Mouse (Mus musculus) CH12.LX (cell line): ENCODE data around the gene Rpl24. TPM values are rescaled to one million over a fixed set of nuclear protein-coding genes. Genes with fewer than 3 reads are reported as not detected.
A peak's percentile ranks its signal among the peaks of the same experiment; 100 is the strongest.

ENCODE experiments used
- DNase-seq: peaks from one replicate; pipeline ENCODE4 v3.0.0-alpha.2; 2013; ENCODE audit errors: extremely low read depth
- H3K27ac ChIP-seq: 2 replicates; pipeline ENCODE4 v1.5.1; 2012; ENCODE audit warnings: low read depth, mild to moderate bottlenecking, control low read depth, moderate library complexity; ENCODE audit not compliant: insufficient read depth
- H3K27me3 ChIP-seq: replicated peaks from 2 replicates; pipeline ENCODE3; 2012; ENCODE audit warnings: inconsistent platforms
- H3K36me3 ChIP-seq, 2 experiments: replicated peaks in 1 of 2; 2 replicates each; pipeline versions ENCODE3 to v1.6.1; 2012; ENCODE audit warnings: inconsistent platforms in 1 of 2, low read length in 1 of 2, mild to moderate bottlenecking in 1 of 2, mixed read lengths in 1 of 2, moderate library complexity in 1 of 2; ENCODE audit not compliant: control insufficient read depth in 1 of 2, insufficient read depth in 1 of 2
- H3K4me1 ChIP-seq, 2 experiments: 2 replicates each; pipeline ENCODE4 v1.6.1; 2012; ENCODE audit warnings: inconsistent platforms in 1 of 2, moderate library complexity in 1 of 2; ENCODE audit not compliant: insufficient read depth in 2 of 2, control insufficient read depth in 1 of 2
- H3K4me2 ChIP-seq: 2 replicates; pipeline ENCODE4 v1.6.1; 2012; ENCODE audit warnings: low read depth, mild to moderate bottlenecking, control low read depth; ENCODE audit not compliant: poor library complexity, insufficient read depth, severe bottlenecking
- H3K4me3 ChIP-seq, 3 experiments: fragments of 150-350 bp in 1 of 3; sonication (generic) in 1 of 3; replicated peaks in 1 of 3; 2 replicates each; pipeline versions ENCODE3 to v1.5.1; 2011 to 2012; ENCODE audit warnings: low read depth in 2 of 3, low read length in 2 of 3, mild to moderate bottlenecking in 2 of 3, moderate library complexity in 2 of 3, control low read depth in 1 of 3, improper control_type of control experiment in 1 of 3, inconsistent platforms in 1 of 3, mixed read lengths in 1 of 3; ENCODE audit not compliant: poor library complexity in 1 of 3
- H3K79me2 ChIP-seq: replicated peaks from 2 replicates; pipeline ENCODE4 v1.6.1; 2012; ENCODE audit warnings: mild to moderate bottlenecking, moderate library complexity; ENCODE audit not compliant: control insufficient read depth, poor library complexity, insufficient read depth, severe bottlenecking; ENCODE audit errors: extremely low read depth
- H3K9ac ChIP-seq: 2 replicates; pipeline ENCODE4 v1.6.1; 2012; ENCODE audit warnings: low read depth, mild to moderate bottlenecking, control low read depth, moderate library complexity; ENCODE audit not compliant: insufficient read depth
- H3K9me3 ChIP-seq: replicated peaks from 2 replicates; pipeline ENCODE3; 2012; ENCODE audit warnings: low read length, inconsistent platforms, mixed read lengths
- CHD1 ChIP-seq: IDR thresholded peaks from 2 replicates; pipeline ENCODE4 v1.6.1; 2012; ENCODE audit warnings: low read depth, low read length, improper control_type of control experiment, inconsistent platforms
- CHD2 ChIP-seq: IDR thresholded peaks from 2 replicates; pipeline ENCODE4 v1.6.1; 2011; ENCODE audit warnings: low read length, improper control_type of control experiment
- CTCF ChIP-seq, 2 experiments: IDR thresholded peaks in 1 of 2; conservative IDR thresholded peaks in 1 of 2; 2 replicates each; pipeline ENCODE4 v1.5.1; 2011 to 2012; ENCODE audit warnings: low read depth in 2 of 2, low read length in 2 of 2, improper control_type of control experiment in 1 of 2, inconsistent platforms in 1 of 2, mild to moderate bottlenecking in 1 of 2, moderate library complexity in 1 of 2
- E2F4 ChIP-seq: IDR thresholded peaks from 2 replicates; pipeline ENCODE4 v1.6.1; 2011; ENCODE audit warnings: low read depth, low read length, improper control_type of control experiment; ENCODE audit not compliant: insufficient replicate concordance
- ELF1 ChIP-seq: IDR thresholded peaks from 2 replicates; pipeline ENCODE4 v1.6.1; 2014; ENCODE audit warnings: low read depth, mild to moderate bottlenecking, inconsistent platforms, low read length, improper control_type of control experiment
- EP300 ChIP-seq: IDR thresholded peaks from 2 replicates; pipeline ENCODE4 v1.6.1; 2011; ENCODE audit warnings: low read length, improper control_type of control experiment
- ETS1 ChIP-seq: conservative IDR thresholded peaks from 2 replicates; pipeline ENCODE4 v1.6.1; 2012; ENCODE audit warnings: low read depth, mild to moderate bottlenecking, inconsistent platforms, low read length, improper control_type of control experiment, moderate library complexity
- GABPA ChIP-seq: IDR thresholded peaks from 2 replicates; pipeline ENCODE4 v1.6.1; 2012; ENCODE audit warnings: low read depth, low read length, improper control_type of control experiment, inconsistent platforms; ENCODE audit not compliant: insufficient replicate concordance
- HCFC1 ChIP-seq: IDR thresholded peaks from 2 replicates; pipeline ENCODE4 v1.6.1; 2012; ENCODE audit warnings: low read depth, mild to moderate bottlenecking, inconsistent platforms, low read length, improper control_type of control experiment
- IRF4 ChIP-seq: IDR thresholded peaks from 2 replicates; pipeline ENCODE4 v1.6.1; 2014; ENCODE audit warnings: low read depth, mild to moderate bottlenecking, inconsistent platforms, low read length, improper control_type of control experiment
- JUN ChIP-seq: IDR thresholded peaks from 2 replicates; pipeline ENCODE4 v1.6.1; 2011; ENCODE audit warnings: low read depth, mild to moderate bottlenecking, low read length, improper control_type of control experiment, moderate library complexity; ENCODE audit not compliant: insufficient read depth
- JUND ChIP-seq: conservative IDR thresholded peaks from 2 replicates; pipeline ENCODE4 v1.6.1; 2011; ENCODE audit warnings: low read depth, low read length, improper control_type of control experiment
- KAT2A ChIP-seq: IDR thresholded peaks from 2 replicates; pipeline ENCODE4 v1.6.1; 2012; ENCODE audit warnings: low read length, improper control_type of control experiment, inconsistent platforms; ENCODE audit not compliant: insufficient replicate concordance
- MAFK ChIP-seq: IDR thresholded peaks from 2 replicates; pipeline ENCODE4 v1.6.1; 2011; ENCODE audit warnings: low read length, improper control_type of control experiment; ENCODE audit not compliant: insufficient replicate concordance
- MAX ChIP-seq: IDR thresholded peaks from 2 replicates; pipeline ENCODE4 v1.6.1; 2011; ENCODE audit warnings: low read length, improper control_type of control experiment
- MAZ ChIP-seq: IDR thresholded peaks from 2 replicates; pipeline ENCODE4 v1.6.1; 2012; ENCODE audit warnings: low read depth, mild to moderate bottlenecking, inconsistent platforms, low read length, improper control_type of control experiment, moderate library complexity
- MEF2A ChIP-seq: IDR thresholded peaks from 2 replicates; pipeline ENCODE4 v1.6.1; 2014; ENCODE audit warnings: low read depth, mild to moderate bottlenecking, inconsistent platforms, low read length, improper control_type of control experiment, borderline replicate concordance
- MXI1 ChIP-seq: IDR thresholded peaks from 2 replicates; pipeline ENCODE4 v1.6.1; 2011; ENCODE audit warnings: mild to moderate bottlenecking, low read depth, low read length, improper control_type of control experiment
- MYC ChIP-seq: IDR thresholded peaks from 2 replicates; pipeline ENCODE4 v1.6.1; 2011; ENCODE audit warnings: low read depth, mild to moderate bottlenecking, improper control_type of control experiment, low read length
- NELFE ChIP-seq: IDR thresholded peaks from 2 replicates; pipeline ENCODE4 v1.6.1; 2011; ENCODE audit warnings: low read depth, low read length, improper control_type of control experiment
- NRF1 ChIP-seq: IDR thresholded peaks from 2 replicates; pipeline ENCODE4 v1.6.1; 2014; ENCODE audit warnings: low read depth, mild to moderate bottlenecking, inconsistent platforms, low read length, improper control_type of control experiment, moderate library complexity
- PAX5 ChIP-seq: IDR thresholded peaks from 2 replicates; pipeline ENCODE4 v1.6.1; 2012; ENCODE audit warnings: low read length, inconsistent platforms, mixed read lengths
- POLR2A ChIP-seq: IDR thresholded peaks from 2 replicates; pipeline ENCODE4 v1.6.1; 2011; ENCODE audit warnings: low read depth, mild to moderate bottlenecking, improper control_type of control experiment, low read length
- RAD21 ChIP-seq: IDR thresholded peaks from 2 replicates; pipeline ENCODE4 v1.6.1; 2011; ENCODE audit warnings: low read depth, mild to moderate bottlenecking, low read length, improper control_type of control experiment, moderate library complexity
- SIN3A ChIP-seq: IDR thresholded peaks from 2 replicates; pipeline ENCODE4 v1.6.1; 2012; ENCODE audit warnings: low read length, improper control_type of control experiment, inconsistent platforms
- SMC3 ChIP-seq: IDR thresholded peaks from 2 replicates; pipeline ENCODE4 v1.6.1; 2011; ENCODE audit warnings: low read depth, low read length, improper control_type of control experiment
- TBP ChIP-seq: conservative IDR thresholded peaks from 2 replicates; pipeline ENCODE4 v1.6.1; 2011; ENCODE audit warnings: low read depth, low read length, improper control_type of control experiment
- TCF12 ChIP-seq: IDR thresholded peaks from 2 replicates; pipeline ENCODE4 v1.6.1; 2014; ENCODE audit warnings: low read depth, mild to moderate bottlenecking, inconsistent platforms, low read length, improper control_type of control experiment
- UBTF ChIP-seq: IDR thresholded peaks from 2 replicates; pipeline ENCODE4 v1.6.1; 2012; ENCODE audit warnings: low read depth, mild to moderate bottlenecking, inconsistent platforms, low read length, improper control_type of control experiment, moderate library complexity
- USF2 ChIP-seq: conservative IDR thresholded peaks from 2 replicates; pipeline ENCODE4 v1.6.1; 2011; ENCODE audit warnings: low read depth, low read length, improper control_type of control experiment
- ZC3H11A ChIP-seq: IDR thresholded peaks from 2 replicates; pipeline ENCODE4 v1.6.1; 2012; ENCODE audit warnings: low read depth, mild to moderate bottlenecking, inconsistent platforms, low read length, improper control_type of control experiment
- ZKSCAN1 ChIP-seq: IDR thresholded peaks from 2 replicates; pipeline ENCODE4 v1.6.1; 2012; ENCODE audit warnings: low read depth, inconsistent platforms, low read length, improper control_type of control experiment, borderline replicate concordance
- ZMIZ1 ChIP-seq: IDR thresholded peaks from 2 replicates; pipeline ENCODE4 v1.6.1; 2012; ENCODE audit warnings: low read depth, mild to moderate bottlenecking, inconsistent platforms, low read length, improper control_type of control experiment
- ZNF384 ChIP-seq: IDR thresholded peaks from 2 replicates; pipeline ENCODE4 v1.6.1; 2012; ENCODE audit warnings: low read depth, low read length, improper control_type of control experiment, inconsistent platforms
- dilution Hi-C: fragments of 300-500 bp; cut with MboI; formaldehyde crosslinking; loops from 2 replicates; pipeline ENCODE4 v1.14.3; 2020; ENCODE audit warnings: low sequenced_read_pairs; ENCODE audit not compliant: extremely low pct_unique_long_range_greater_than_20kb, extremely low pct_ligation_motif_present
- in situ Hi-C: fragments of 300-500 bp; cut with MboI; formaldehyde crosslinking; loops from 3 replicates; pipeline ENCODE4 v1.14.3; 2019; ENCODE audit warnings: low sequenced_read_pairs, low pct_ligation_motif_present, low pct_unique_long_range_greater_than_20kb, mixed read lengths
- polyA plus RNA-seq: library from polyadenylated mRNA; unstranded; fragments of >175 nt; gene quantifications from 2 replicates; pipeline ENCODE4 v1.2.1, GENCODE M21; 2012; ENCODE audit warnings: low read depth; ENCODE audit not compliant: insufficient read length
- total RNA-seq, 2 experiments: library from RNA; depleted of rRNA; stranded (reverse); fragments of 300-350 nt in 1 of 2; fragments of >200 nt in 1 of 2; gene quantifications; 2 replicates each; pipeline ENCODE4 v1.2.3; 2012 to 2014

The Rpl24 gene
- total and polyA plus RNA-seq, 3 experiments: 96.4 to 2,739 (median 2,337) TPM

DNA sequence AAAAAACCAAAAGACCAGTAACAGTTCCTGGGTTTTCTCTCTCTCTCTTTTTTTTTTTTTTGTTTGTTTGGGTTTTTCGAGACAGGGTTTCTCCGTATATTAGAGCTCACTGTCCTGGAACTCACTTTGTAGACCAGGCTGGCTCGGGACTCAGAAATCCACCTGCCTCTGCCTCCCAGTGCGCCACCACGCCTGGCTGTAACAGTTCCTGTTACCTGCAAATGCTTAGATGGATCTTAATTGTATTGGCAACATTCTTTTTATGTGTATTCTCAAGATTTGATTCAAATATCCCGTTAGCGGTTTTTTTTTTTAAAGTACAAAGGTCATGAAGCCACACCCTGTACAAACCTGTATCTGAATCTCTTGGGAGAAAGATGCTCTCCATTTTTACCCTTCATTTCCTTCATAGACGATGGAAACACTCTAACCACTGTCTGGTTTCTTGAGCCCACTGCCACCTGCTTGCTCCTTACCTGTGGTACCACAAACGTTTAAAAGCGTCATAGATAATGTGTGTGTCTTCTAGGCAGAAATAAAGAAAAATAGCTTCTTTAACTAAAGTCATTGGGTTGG, 6.6 kb downstream of the Rpl24 start (continued):
- TF ChIP-seq MAZ (no peak), ZNF384 (peak; percentile 53; the same call in 1 of the 2 replicates), CHD2 (no peak; the same call in 1 of the 2 replicates), TCF12 (no peak), POLR2A (peak; percentile 54; the same call in 1 of the 2 replicates), MYC (no peak), HCFC1 (no peak)

GRCm38 (mm10) chr16:55973431-55974255, 7.6 kb downstream of the Rpl24 start, which contains the start of gene Zbtb11:
TSS of gene Zbtb11 (plus strand) at chr16:55973883.
- peak; percentile 100 for DNase-seq
- dilution Hi-C loops: no loop called here
- peaks cover 28 to 59% of the 10 kb centered on the region in 2 experiments for H3K36me3 ChIP-seq
- H3K79me2 ChIP-seq: peaks cover 82% of the 10 kb centered on the region
- H3K4me3 ChIP-seq: peak within 1 kb of the TSS; percentile 78 to 99 (median 98)
- H3K4me2 ChIP-seq: peak within 1 kb of the TSS; percentile 82
- peaks cover 3 to 55% of the 10 kb centered on the region in 2 experiments for H3K4me1 ChIP-seq
- in situ Hi-C loops: loop anchor here (10.0 kb wide), 1 partner anchor 91 kb away; no protein-coding TSS in a partner anchor
- no peaks in the 10 kb centered on the region for H3K9me3 ChIP-seq
- H3K9ac ChIP-seq: peak within 1 kb of the TSS; percentile 91
- H3K27ac ChIP-seq: peak within 1 kb of the TSS; percentile 83
- no peaks in the 10 kb centered on the region for H3K27me3 ChIP-seq
- TF ChIP-seq ZC3H11A: no peak
- TF ChIP-seq NRF1: peak; percentile 86
- no peak for TF ChIP-seq MAFK
- TF ChIP-seq MEF2A: peak; percentile 82
- TF ChIP-seq E2F4: peak; percentile 37; the same call in 1 of the 2 replicates
- TF ChIP-seq USF2: no peak
- TF ChIP-seq HCFC1: peak; percentile 92
- peak; percentile 98 for TF ChIP-seq SIN3A
- TF ChIP-seq ETS1: peak; percentile 60; the same call in 1 of the 2 replicates
- no peak for TF ChIP-seq CTCF (conservative IDR thresholded peaks at IDR 0.05 in 1 of 2, IDR thresholded peaks at IDR 0.05 in 1 of 2; ENCODE audit: low read depth in 2 of 2, low read length in 2 of 2)
- peak; percentile 81 for TF ChIP-seq IRF4
- TF ChIP-seq ELF1: peak; percentile 83
- no peak for TF ChIP-seq ZKSCAN1
- no peak; the same call in 1 of the 2 replicates for TF ChIP-seq JUND
- TF ChIP-seq ZMIZ1: peak; percentile 88
- TF ChIP-seq MXI1: peak; percentile 100
- TF ChIP-seq SMC3: no peak
- peak; percentile 100 for TF ChIP-seq MAX
- no peak for TF ChIP-seq JUN
- no peak for TF ChIP-seq EP300
- TF ChIP-seq CHD2: peak; percentile 84
- peak; percentile 78 for TF ChIP-seq MAZ
- no peak for TF ChIP-seq CHD1
- TF ChIP-seq TCF12: peak; percentile 84
- TF ChIP-seq KAT2A: peak; percentile 90
- TF ChIP-seq RAD21: no peak
- peak; percentile 81 for TF ChIP-seq NELFE
- no peak for TF ChIP-seq PAX5
- no peak; the same call in 1 of the 2 replicates for TF ChIP-seq UBTF
- peak; percentile 36; the same call in 1 of the 2 replicates for TF ChIP-seq GABPA
- TF ChIP-seq TBP: peak; percentile 70; the same call in 1 of the 2 replicates
- peak; percentile 81; the same call in 1 of the 2 replicates for TF ChIP-seq POLR2A
